Mouse (Mus musculus) stomach, postnatal 0 days (tissue): ENCODE measurements around the gene Hdc. TPM values are rescaled to one million over a fixed set of nuclear protein-coding genes. Genes with fewer than 3 reads are reported as not detected.

Experiments used
- ATAC-seq: fragments of 200-750 bp; cut with Nextera tagmentation; 2 replicates; pipeline ENCODE4 v1.8.0; 2017; ENCODE audit not compliant: low FRiP score, low TSS enrichment
- DNase-seq: peaks from one replicate; pipeline ENCODE4 v3.0.0-alpha.2; 2016; ENCODE audit warnings: low spot score
- H3K27ac ChIP-seq: fragments of 300-500 bp; sonication (generic); replicated peaks from 2 replicates; pipeline ENCODE4 v1.5.1; 2014; ENCODE audit warnings: mild to moderate bottlenecking, control low read depth
- H3K27me3 ChIP-seq: fragments of 300-500 bp; sonication (generic); 2 replicates; pipeline ENCODE4 v1.6.1; 2014; ENCODE audit warnings: low read length; ENCODE audit not compliant: control insufficient read depth, insufficient read depth
- H3K36me3 ChIP-seq: fragments of 300-500 bp; sonication (generic); 2 replicates; pipeline ENCODE4 v1.6.1; 2014; ENCODE audit warnings: low read length, mixed read lengths; ENCODE audit not compliant: control insufficient read depth, insufficient read depth
- H3K4me1 ChIP-seq: fragments of 300-500 bp; sonication (generic); replicated peaks from 2 replicates; pipeline ENCODE4 v1.6.1; 2014; ENCODE audit warnings: antibody characterized with exemption; ENCODE audit not compliant: control insufficient read depth, insufficient read depth
- H3K4me2 ChIP-seq: fragments of 300-500 bp; sonication (generic); replicated peaks from 2 replicates; pipeline ENCODE4 v1.6.1; 2014; ENCODE audit warnings: low read depth, mild to moderate bottlenecking, control low read depth, moderate library complexity
- H3K4me3 ChIP-seq: fragments of 300-500 bp; sonication (generic); 2 replicates; pipeline ENCODE4 v1.5.1; 2014; ENCODE audit warnings: low read depth, low read length, control low read depth
- H3K9ac ChIP-seq: fragments of 300-500 bp; sonication (generic); 2 replicates; pipeline ENCODE4 v1.6.1; 2014; ENCODE audit warnings: mild to moderate bottlenecking, low read length, control low read depth, mixed read lengths
- H3K9me3 ChIP-seq: fragments of 300-500 bp; sonication (generic); 2 replicates; pipeline ENCODE4 v1.6.1; 2016; ENCODE audit warnings: low read length; ENCODE audit not compliant: control insufficient read depth
- CTCF ChIP-seq: IDR thresholded peaks from 2 replicates; pipeline ENCODE4 v1.5.1; 2016; ENCODE audit warnings: antibody characterized with exemption, low read depth, mild to moderate bottlenecking, moderate library complexity
- EP300 ChIP-seq: optimal IDR thresholded peaks from 2 replicates; pipeline ENCODE3; 2016; ENCODE audit warnings: antibody characterized with exemption
- WGBS: fragments of 180-500 bp; shearing (Covaris S2); extraction: QIAGEN DNeasy Blood & Tissue Kit; methylation state at CpG from one replicate; pipeline ENCODE4 v1.1.7; 2014; 5-methylcytosine and 5-hydroxymethylcytosine counted together
- polyA plus RNA-seq: library from polyadenylated mRNA; unstranded; fragments of >200 nt; fragmentation: Nextera tagmentation; extraction: Ambion mirVana; gene quantifications from 2 replicates; pipeline ENCODE4 v1.2.1, GENCODE M21; 2015

Gene Hdc
- polyA plus RNA-seq, 1 experiment from 2014 or later = 2.9 TPM

GRCm38 (mm10) chr2:126572163-126572562, 46.9 kb downstream of the Hdc start:
- Histone ChIP-seq H3K4me3 (no peak overlapping the region), H3K27ac (no peak overlapping the region), H3K4me1 (no peaks in the 10 kb centered on the region), H3K36me3 (no peaks in the 10 kb centered on the region), H3K4me2 (no peak overlapping the region), H3K9ac (no peak overlapping the region), H3K9me3 (no peaks in the 10 kb centered on the region), H3K27me3 (no peaks in the 10 kb centered on the region)
- 74% methylated on average over 1 of the region's 1 CpGs for WGBS
- DNase-seq (no peak), ATAC-seq (no peak)
- TF ChIP-seq CTCF (no peak), EP300 (no peak)

GRCm38 (mm10) chr2:126563411-126564105, 55.5 kb downstream of the Hdc start:
- 59% methylated on average over 17 of the region's 17 CpGs for WGBS

DNA sequence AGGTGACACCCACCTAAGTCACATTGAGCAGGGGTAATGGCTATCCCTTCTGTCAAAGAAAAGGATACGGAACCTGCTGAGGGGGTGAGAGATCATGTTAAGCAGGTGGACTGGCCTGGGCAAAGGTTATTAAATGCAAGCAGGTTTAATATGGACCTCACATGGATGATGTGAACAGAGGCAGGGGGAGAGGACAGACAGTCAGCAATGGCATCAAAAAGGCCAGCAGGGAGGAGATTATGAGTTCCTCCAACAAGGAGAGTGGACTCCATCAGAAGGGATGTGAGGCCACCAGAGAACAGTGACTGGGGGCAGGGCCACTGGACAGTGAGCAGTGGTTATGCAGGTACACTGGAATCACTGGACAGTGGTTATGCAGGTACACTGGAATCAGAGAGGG, 59.0 kb downstream of the Hdc start:
- TF ChIP-seq CTCF (no peak), EP300 (no peak)
- no peaks in the 10 kb centered on the region for H3K27me3 ChIP-seq
- no peaks in the 10 kb centered on the region for H3K9me3 ChIP-seq
- no peaks in the 10 kb centered on the region for H3K4me1 ChIP-seq
- H3K4me2 ChIP-seq = no peak overlapping the region
- H3K27ac ChIP-seq = no peak overlapping the region
- H3K9ac ChIP-seq = no peak overlapping the region
- H3K36me3 ChIP-seq = no peaks in the 10 kb centered on the region
- H3K4me3 ChIP-seq = no peak overlapping the region
- 91% methylated on average over 1 of the region's 1 CpGs for WGBS
- ATAC-seq = no peak
- DNase-seq = no peak

More at GRCm38 (mm10) chr2:126563411-126564105, 55.5 kb downstream of the Hdc start:
- Histone ChIP-seq H3K27ac (no peak overlapping the region), H3K4me1 (no peaks in the 10 kb centered on the region), H3K9me3 (no peaks in the 10 kb centered on the region), H3K36me3 (no peaks in the 10 kb centered on the region), H3K27me3 (no peaks in the 10 kb centered on the region), H3K9ac (no peak overlapping the region), H3K4me2 (no peak overlapping the region), H3K4me3 (no peak overlapping the region)
- peak; percentile 18 for DNase-seq
- ATAC-seq = no peak
- TF ChIP-seq CTCF (no peak), EP300 (no peak)

- Histone ChIP-seq H3K4me1 (no peaks in the 10 kb centered on the region), H3K27me3 (peaks cover 5% of the 10 kb centered on the region; the same call in 1 of the 2 replicates), H3K36me3 (no peaks in the 10 kb centered on the region), H3K27ac (no peak overlapping the region), H3K9me3 (no peaks in the 10 kb centered on the region), H3K4me3 (no peak overlapping the region), H3K9ac (no peak overlapping the region), H3K4me2 (no peak overlapping the region)
- 81% methylated on average over 5 of the region's 5 CpGs for WGBS
- DNase-seq (no peak), ATAC-seq (no peak)
- TF ChIP-seq CTCF (no peak), EP300 (no peak)
Observed at GRCm38 (mm10) chr2:126555533-126555932, 63.6 kb downstream of the Hdc start.

DNA sequence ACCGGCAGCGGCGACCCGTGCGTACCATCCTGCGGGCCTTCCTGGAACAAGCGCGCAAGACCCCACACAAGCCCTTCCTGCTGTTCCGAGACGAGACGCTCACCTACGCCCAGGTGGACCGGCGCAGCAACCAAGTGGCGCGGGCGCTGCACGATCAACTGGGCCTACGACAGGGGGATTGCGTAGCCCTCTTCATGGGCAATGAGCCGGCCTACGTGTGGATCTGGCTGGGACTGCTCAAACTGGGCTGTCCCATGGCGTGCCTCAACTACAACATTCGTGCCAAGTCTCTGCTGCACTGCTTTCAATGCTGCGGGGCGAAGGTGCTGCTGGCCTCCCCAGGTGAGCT, 65.8 kb downstream of the Hdc start:
- H3K27ac ChIP-seq = no peak overlapping the region
- peak overlapping the region; percentile 93 for H3K4me2 ChIP-seq
- H3K9ac ChIP-seq = peak overlapping the region; percentile 38; the same call in 1 of the 2 replicates
- no peak for TF ChIP-seq EP300
- TF ChIP-seq CTCF = no peak
- DNase-seq = peak; percentile 23
- H3K27me3 ChIP-seq = peaks cover 5% of the 10 kb centered on the region; the same call in 1 of the 2 replicates
- peak overlapping the region; percentile 45 for H3K4me3 ChIP-seq
- no peaks in the 10 kb centered on the region for H3K9me3 ChIP-seq
- no peaks in the 10 kb centered on the region for H3K4me1 ChIP-seq
- WGBS = 2% methylated on average over 26 of the region's 26 CpGs
- H3K36me3 ChIP-seq = no peaks in the 10 kb centered on the region
- 0 out of 2 replicates have a peak, but pooled peaks have one; percentile 21 for ATAC-seq
